Mouse (Mus musculus): ENCODE measurements at regions not wholly inside any gene's neighbourhood (a gene's known extent, or its start where the extent isn't known, plus 50 kb on each side); places are given as distances from the start of the nearest gene placed in this dataset.
A peak's percentile ranks its signal among the peaks of the same experiment; 100 is the strongest.
"Not testable (repeated sequence)": the region's sequence is repeated elsewhere in the genome, so short reads cannot be mapped to it uniquely, and the experiment has no call there.

DNA sequence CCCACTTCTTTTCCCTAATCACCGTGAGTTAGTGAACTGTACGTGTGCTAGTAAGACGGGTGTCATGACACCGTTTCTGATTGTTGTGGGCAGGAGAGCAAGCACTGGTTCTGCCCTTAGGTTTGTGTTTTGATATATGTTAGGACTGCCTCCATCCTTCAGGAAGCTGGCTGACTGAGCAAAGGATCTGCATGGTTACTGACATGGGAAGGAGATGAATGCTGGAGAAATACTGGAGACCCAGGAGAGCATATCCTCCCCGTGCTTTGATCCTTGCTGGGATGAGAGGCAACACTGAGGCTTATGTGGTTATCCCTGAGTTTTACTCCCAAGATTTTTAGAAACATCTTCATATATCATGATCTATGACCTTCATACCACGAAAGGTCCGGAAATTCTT is 413.5 kb upstream of the Akr1e1 start:
- Histone ChIP-seq H3K4me1 (ENCODE audit: control insufficient read depth, insufficient read depth, low read length) (no peaks in the 10 kb centered on the region), H3K4me3 (ENCODE audit: insufficient read depth, low read length) (no peak overlapping the region), H3K27ac (ENCODE audit: insufficient read depth, low read length) (no peak overlapping the region)
- no peak for TF ChIP-seq CTCF (IDR thresholded peaks at IDR 0.05; ENCODE audit: borderline replicate concordance, insufficient read depth, low read length)
- no peak for TF ChIP-seq POLR2A (IDR thresholded peaks at IDR 0.05; ENCODE audit: low read depth, low read length)

DNA sequence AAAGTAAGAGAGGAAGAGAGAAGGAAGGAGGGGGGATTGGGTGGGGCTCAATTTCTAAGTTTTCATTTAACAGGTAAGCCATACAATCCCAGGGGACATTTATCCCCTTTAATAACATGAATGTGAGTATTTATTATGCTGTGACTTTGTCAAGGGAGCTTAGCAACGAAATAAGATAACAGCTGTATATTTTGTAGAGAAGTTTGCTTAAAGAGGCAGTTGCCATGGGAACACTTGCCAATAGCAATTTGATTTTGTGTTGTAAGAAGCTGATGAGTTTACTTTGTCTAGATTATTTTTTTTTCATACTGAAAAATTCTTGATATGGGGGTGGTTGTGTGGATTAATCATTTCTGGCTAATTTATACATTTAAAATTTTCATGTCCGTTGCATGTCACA is 450.9 kb upstream of the Akr1e1 start:
- no peaks in the 10 kb centered on the region; the same call in 1 of the 2 replicates for H3K4me1 ChIP-seq (ENCODE audit: control insufficient read depth, insufficient read depth, low read length)
- no peak overlapping the region for H3K4me3 ChIP-seq (ENCODE audit: insufficient read depth, low read length)
- TF ChIP-seq POLR2A (IDR thresholded peaks at IDR 0.05; ENCODE audit: low read depth, low read length), result no peak
- no peak for TF ChIP-seq CTCF (IDR thresholded peaks at IDR 0.05; ENCODE audit: borderline replicate concordance, insufficient read depth, low read length)
- peak overlapping the region; percentile 99 for H3K27ac ChIP-seq (ENCODE audit: insufficient read depth, low read length)

DNA sequence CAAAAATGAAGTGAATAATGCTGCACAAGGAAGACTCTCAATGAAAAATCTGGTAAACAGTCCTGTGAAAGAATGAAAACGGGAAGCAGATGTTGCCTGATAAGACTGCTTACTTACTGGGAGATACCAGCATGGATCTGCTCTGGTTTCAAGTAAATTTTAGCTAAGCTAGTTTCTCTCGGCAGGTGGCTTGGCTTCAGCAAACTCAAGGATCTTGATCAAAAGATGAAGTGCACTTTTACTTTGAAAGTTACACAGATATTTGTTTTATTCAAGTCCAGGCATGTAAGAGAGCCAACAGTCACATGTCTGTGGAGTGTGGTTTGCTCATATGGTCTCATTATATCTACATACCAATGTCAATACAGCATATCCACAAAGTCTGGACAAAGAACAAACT is 451.5 kb upstream of the Akr1e1 start:
- H3K4me3 ChIP-seq (ENCODE audit: insufficient read depth, low read length), result no peak overlapping the region
- TF ChIP-seq CTCF (IDR thresholded peaks at IDR 0.05; ENCODE audit: borderline replicate concordance, insufficient read depth, low read length), result no peak
- no peak for TF ChIP-seq POLR2A (IDR thresholded peaks at IDR 0.05; ENCODE audit: low read depth, low read length)
- H3K27ac ChIP-seq (ENCODE audit: insufficient read depth, low read length), result peak overlapping the region; percentile 99
- no peaks in the 10 kb centered on the region; the same call in 1 of the 2 replicates for H3K4me1 ChIP-seq (ENCODE audit: control insufficient read depth, insufficient read depth, low read length)

DNA sequence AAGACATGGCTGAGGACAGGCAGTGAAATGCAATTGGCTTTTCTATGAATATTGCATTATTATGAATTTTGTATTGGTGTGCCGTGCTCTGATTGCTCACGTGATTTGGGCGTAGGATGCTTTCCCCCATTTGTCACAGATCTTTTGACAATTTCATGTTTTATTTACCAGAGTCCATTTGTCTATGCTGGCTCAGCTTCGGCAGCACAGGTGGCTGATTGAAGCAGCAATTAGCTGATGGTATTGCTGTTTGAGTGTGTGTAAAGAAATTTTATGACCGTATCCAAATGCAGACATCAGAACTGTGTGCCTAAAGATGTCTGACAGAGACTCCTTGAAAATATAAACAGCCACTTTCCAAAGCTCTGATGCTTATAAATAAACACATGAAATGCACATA is 498.5 kb upstream of the Akr1e1 start:
- TF ChIP-seq POLR2A (IDR thresholded peaks at IDR 0.05; ENCODE audit: low read depth, low read length), result no peak
- TF ChIP-seq CTCF (IDR thresholded peaks at IDR 0.05; ENCODE audit: borderline replicate concordance, insufficient read depth, low read length), result no peak
- no peak overlapping the region for H3K4me3 ChIP-seq (ENCODE audit: insufficient read depth, low read length)
- no peaks in the 10 kb centered on the region; the same call in 1 of the 2 replicates for H3K4me1 ChIP-seq (ENCODE audit: control insufficient read depth, insufficient read depth, low read length)
- H3K27ac ChIP-seq (ENCODE audit: insufficient read depth, low read length), result no peak overlapping the region

DNA sequence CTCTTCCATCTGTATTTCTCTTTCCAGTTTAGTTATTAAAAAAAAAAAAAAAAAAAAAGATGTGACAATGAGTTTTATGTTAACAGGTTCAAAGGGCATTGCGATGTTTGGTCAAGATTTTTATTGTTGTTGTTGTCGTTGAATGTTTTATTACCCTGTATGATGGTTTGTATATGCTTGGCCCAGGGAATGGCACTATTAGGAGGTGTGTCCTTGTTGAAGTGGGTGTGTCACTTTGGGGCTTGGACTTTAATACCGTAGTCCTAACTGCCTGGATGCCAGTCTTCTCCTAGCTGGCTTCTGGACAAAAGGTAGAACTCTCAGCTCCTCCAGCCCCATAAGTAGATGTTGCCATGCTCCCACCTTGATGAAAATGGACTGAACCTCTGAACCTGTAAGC is 545.9 kb upstream of the Akr1e1 start:
- Histone ChIP-seq H3K4me1 (ENCODE audit: control insufficient read depth, insufficient read depth, low read length) (no peaks in the 10 kb centered on the region), H3K4me3 (ENCODE audit: insufficient read depth, low read length) (no peak overlapping the region), H3K27ac (ENCODE audit: insufficient read depth, low read length) (no peak overlapping the region)
- TF ChIP-seq CTCF (IDR thresholded peaks at IDR 0.05; ENCODE audit: borderline replicate concordance, insufficient read depth, low read length), result no peak
- no peak for TF ChIP-seq POLR2A (IDR thresholded peaks at IDR 0.05; ENCODE audit: low read depth, low read length)

DNA sequence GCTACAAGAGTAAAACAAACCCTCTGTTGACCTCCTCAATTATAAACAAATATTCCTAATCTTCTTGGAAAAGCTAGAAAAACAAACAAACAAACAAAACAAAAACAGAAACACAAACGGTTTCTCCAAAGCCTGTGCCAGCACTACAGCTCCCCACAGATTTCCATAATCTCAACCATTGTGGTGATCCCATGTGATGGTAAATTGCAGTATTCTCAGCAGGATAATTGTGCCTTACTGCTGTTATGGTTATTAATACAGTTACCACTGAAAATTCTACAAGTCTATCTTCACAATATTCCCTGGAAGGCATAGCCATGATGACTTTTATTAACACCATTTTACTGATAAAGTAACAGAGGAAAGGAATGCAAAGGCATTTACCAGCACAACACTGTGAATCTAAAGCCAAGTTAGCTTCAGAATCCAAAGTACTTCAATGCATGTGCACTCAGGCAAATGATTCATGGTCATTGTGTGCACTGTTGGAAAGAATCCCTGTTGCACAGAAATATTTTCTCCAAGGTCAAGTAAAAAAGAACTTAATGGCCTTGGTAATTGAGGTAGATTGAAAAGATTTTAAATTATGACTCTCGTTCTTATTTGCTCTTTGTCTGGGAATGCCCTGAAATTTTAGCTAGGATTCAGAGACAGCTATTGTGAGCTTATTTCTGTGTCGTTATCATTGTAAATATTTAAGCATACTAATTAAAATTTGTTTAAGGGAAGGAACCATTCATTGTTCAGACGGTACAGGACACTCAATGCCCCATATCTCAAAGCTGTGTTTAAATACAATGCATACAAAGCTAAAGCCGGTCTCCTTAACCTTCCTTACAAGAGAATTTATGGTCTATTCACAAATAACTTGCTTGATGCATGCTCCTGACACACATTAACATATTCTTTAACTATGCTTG is 551.1 kb upstream of the Akr1e1 start:
- no peak for TF ChIP-seq CTCF (IDR thresholded peaks at IDR 0.05; ENCODE audit: borderline replicate concordance, insufficient read depth, low read length)
- TF ChIP-seq POLR2A (IDR thresholded peaks at IDR 0.05; ENCODE audit: low read depth, low read length), result no peak

DNA sequence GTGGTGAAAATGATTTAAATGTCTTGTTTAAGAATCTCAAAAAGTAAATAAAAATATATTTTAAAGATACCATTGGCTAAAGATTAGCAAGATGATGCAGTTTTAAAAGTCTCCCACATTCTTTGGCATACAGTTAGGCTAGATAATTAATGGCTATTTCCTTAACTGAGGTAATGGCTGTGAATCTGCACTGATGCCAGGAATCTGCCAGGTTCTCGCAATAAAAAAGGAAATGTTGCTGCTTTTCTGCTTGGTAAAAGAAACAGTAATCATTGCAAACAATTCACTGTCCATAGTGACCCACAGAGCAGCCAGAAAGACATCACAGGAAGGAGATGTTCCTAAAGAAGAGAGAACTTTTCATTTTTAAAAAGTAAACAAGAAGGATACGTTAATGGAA is 557.7 kb upstream of the Akr1e1 start:
- TF ChIP-seq POLR2A (IDR thresholded peaks at IDR 0.05; ENCODE audit: low read depth, low read length) (no peak), CTCF (IDR thresholded peaks at IDR 0.05; ENCODE audit: borderline replicate concordance, insufficient read depth, low read length) (no peak)
- Histone ChIP-seq H3K27ac (ENCODE audit: insufficient read depth, low read length) (no peak overlapping the region), H3K4me1 (ENCODE audit: control insufficient read depth, insufficient read depth, low read length) (no peaks in the 10 kb centered on the region), H3K4me3 (ENCODE audit: insufficient read depth, low read length) (no peak overlapping the region)

More for the DNA sequence above, 551.1 kb upstream of the Akr1e1 start:
- H3K4me1 ChIP-seq (ENCODE audit: control insufficient read depth, insufficient read depth, low read length), result no peaks in the 10 kb centered on the region
- H3K4me3 ChIP-seq (ENCODE audit: insufficient read depth, low read length), result no peak overlapping the region
- no peak overlapping the region for H3K27ac ChIP-seq (ENCODE audit: insufficient read depth, low read length)

DNA sequence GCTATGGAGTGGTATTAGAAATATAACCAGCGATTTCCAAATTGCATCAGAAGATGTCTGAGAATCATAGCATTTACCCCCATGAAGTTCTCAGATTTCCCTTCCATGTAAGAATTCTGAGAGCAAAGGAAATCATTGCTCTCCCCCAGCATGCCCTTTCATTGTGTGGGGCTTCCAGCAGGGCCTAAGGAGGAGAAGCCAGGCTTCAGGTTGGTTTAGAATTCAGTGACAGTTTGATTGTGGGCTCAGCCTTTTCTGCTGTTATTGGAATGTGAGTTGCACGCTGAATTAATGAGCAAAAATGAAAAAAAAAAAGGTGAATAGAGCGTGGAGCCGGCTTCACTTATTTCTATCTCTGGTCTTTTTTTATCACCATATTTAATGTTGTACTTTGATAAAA is 570.0 kb upstream of the Akr1e1 start:
- TF ChIP-seq POLR2A (IDR thresholded peaks at IDR 0.05; ENCODE audit: low read depth, low read length), result no peak
- no peak for TF ChIP-seq CTCF (IDR thresholded peaks at IDR 0.05; ENCODE audit: borderline replicate concordance, insufficient read depth, low read length)
- Histone ChIP-seq H3K4me3 (ENCODE audit: insufficient read depth, low read length) (no peak overlapping the region), H3K27ac (ENCODE audit: insufficient read depth, low read length) (no peak overlapping the region), H3K4me1 (ENCODE audit: control insufficient read depth, insufficient read depth, low read length) (no peaks in the 10 kb centered on the region)

DNA sequence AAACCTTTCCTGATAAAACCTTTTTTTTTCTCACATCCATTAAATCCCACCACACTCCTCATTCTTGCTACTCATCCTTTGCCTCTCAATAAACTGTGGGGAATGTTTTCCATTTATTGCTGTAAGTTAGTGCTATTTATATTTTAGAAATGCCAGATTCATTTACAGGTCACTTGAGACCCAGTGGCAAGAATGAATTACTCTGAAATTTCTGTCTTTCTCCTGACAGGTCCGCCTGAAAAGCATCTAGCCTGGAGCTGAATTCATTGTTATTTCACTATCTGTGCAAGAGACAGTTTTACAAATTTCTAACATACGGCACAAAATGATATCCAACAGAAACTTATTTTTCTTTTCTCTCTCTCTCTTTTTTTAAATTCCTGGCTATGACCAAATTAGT is 570.6 kb upstream of the Akr1e1 start:
- Histone ChIP-seq H3K4me3 (ENCODE audit: insufficient read depth, low read length) (no peak overlapping the region), H3K27ac (ENCODE audit: insufficient read depth, low read length) (no peak overlapping the region), H3K4me1 (ENCODE audit: control insufficient read depth, insufficient read depth, low read length) (no peaks in the 10 kb centered on the region)
- TF ChIP-seq CTCF (IDR thresholded peaks at IDR 0.05; ENCODE audit: borderline replicate concordance, insufficient read depth, low read length), result no peak
- TF ChIP-seq POLR2A (IDR thresholded peaks at IDR 0.05; ENCODE audit: low read depth, low read length), result no peak

DNA sequence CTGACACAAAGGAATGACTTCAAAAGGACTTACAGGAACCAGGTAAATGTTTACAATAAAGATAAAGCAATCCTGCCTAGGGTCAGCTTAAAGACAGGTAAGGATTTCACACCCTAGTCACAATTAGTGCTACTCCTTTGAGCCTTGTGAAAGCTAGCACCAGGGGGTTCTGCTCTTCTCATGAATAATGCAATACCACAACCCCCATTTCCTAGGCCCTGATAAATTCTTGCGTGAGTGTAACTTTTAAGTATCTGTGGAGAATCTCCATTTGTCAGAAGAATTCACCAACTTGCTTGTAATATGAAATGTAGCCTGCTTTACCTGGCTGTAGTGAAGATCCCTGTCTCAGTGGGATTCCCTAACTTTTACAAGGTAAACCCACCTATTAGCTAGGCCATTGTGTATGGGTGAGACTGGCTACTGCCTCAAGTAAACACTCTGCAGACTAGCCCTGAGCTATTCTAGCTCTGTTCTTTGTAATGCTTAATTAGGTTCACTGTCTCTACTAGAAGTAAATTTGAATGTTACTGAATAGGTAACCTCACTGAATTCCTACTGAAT is 576.3 kb upstream of the Akr1e1 start:
- not testable (repeated sequence) for H3K4me1 ChIP-seq (ENCODE audit: control insufficient read depth, insufficient read depth, low read length); H3K27ac ChIP-seq (ENCODE audit: insufficient read depth, low read length); H3K4me3 ChIP-seq (ENCODE audit: insufficient read depth, low read length)
